Mouse (Mus musculus) small intestine, adult 2 months (tissue): ENCODE results near the gene Polr2a. TPM values are rescaled to one million over a fixed set of nuclear protein-coding genes. Genes with fewer than 3 reads are reported as not detected.

Source experiments
- H3K27ac ChIP-seq: fragments of 200-500 bp; 2 replicates; pipeline ENCODE4 v1.5.1; 2012; ENCODE audit warnings: low read depth, low read length, control low read depth, inconsistent platforms; ENCODE audit not compliant: insufficient read depth
- H3K27me3 ChIP-seq: fragments of 200-500 bp; 2 replicates; pipeline ENCODE4 v1.6.1; 2012; ENCODE audit warnings: mild to moderate bottlenecking, moderate library complexity, low read length, inconsistent platforms; ENCODE audit not compliant: control insufficient read depth, insufficient read depth
- H3K36me3 ChIP-seq: fragments of 200-500 bp; 2 replicates; pipeline ENCODE4 v1.6.1; 2012; ENCODE audit warnings: mild to moderate bottlenecking, low read length, control low read depth, inconsistent platforms; ENCODE audit not compliant: control insufficient read depth, insufficient read depth
- H3K4me1 ChIP-seq: fragments of 200-500 bp; 2 replicates; pipeline ENCODE4 v1.6.1; 2012; ENCODE audit warnings: low read length, inconsistent platforms, mixed read lengths; ENCODE audit not compliant: control insufficient read depth, insufficient read depth, insufficient read length
- H3K4me3 ChIP-seq: fragments of 200-500 bp; 2 replicates; pipeline ENCODE4 v1.5.1; 2012; ENCODE audit warnings: low read depth, mild to moderate bottlenecking, control low read depth, inconsistent platforms, low read length, moderate library complexity
- CTCF ChIP-seq: fragments of 200-500 bp; IDR thresholded peaks from 2 replicates; pipeline ENCODE4 v1.5.1; 2012; ENCODE audit warnings: low read depth, mild to moderate bottlenecking, control low read depth, inconsistent platforms, low read length, moderate library complexity, mixed read lengths; ENCODE audit not compliant: insufficient replicate concordance, insufficient read length; ENCODE audit errors: extremely low read depth
- POLR2A ChIP-seq: fragments of 200-500 bp; IDR thresholded peaks from 2 replicates; pipeline ENCODE4 v1.6.1; 2012; ENCODE audit warnings: low read depth, mild to moderate bottlenecking, control low read depth, inconsistent platforms, low read length, moderate library complexity
- WGBS: fragments of 180-500 bp; shearing (Covaris S2); methylation state at CpG from one replicate; pipeline ENCODE4 v1.1.7; 2018; 5-methylcytosine and 5-hydroxymethylcytosine counted together
- polyA plus RNA-seq: library from polyadenylated mRNA; depleted of rRNA; stranded (reverse); fragments of >200 nt; gene quantifications from 2 replicates; pipeline ENCODE4 v1.2.3, GENCODE M21; 2012

Gene Polr2a
- polyA plus RNA-seq, 1 experiment, result 62.3 TPM

DNA sequence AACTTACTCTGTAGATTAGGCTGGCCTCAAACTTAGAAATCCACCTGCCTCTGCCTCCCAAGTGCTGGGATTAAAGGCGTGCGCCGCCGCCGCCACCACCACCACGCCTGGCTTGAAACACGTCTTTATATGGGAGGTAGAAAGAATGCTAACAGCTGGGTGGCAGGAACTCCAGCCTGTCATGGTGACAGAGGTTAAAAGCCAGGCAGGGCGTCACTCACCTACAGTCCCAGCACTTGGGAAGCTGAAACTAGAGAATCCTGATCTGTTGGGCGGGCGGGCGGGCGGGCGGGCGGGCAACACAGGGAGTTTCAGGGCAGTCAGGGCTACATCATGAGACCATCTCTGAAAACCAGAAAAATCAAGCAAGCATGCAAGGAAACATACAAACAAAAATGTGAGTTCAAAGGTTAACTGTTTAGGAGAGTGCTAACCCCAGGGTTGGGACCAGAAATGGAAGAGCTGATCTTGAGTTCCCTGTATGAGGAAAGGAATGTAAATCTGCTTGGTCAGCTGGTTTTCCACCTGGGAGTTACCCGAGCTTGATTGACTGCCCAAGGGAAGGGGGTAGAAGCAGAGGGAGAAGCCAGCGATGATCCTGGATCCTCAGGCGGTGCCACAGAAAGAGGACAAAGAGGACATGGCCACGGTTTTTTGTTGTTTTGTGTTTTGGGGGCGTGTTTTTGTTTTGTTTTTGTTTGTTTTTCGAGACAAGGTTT, 45.3 kb downstream of the Polr2a start:
- Histone ChIP-seq H3K4me3 (no peak overlapping the region), H3K27ac (no peak overlapping the region), H3K27me3 (no peaks in the 10 kb centered on the region), H3K4me1 (no peaks in the 10 kb centered on the region), H3K36me3 (no peaks in the 10 kb centered on the region)
- WGBS, result 86% methylated on average over 20 of the region's 20 CpGs
- TF ChIP-seq CTCF (no peak), POLR2A (no peak)

DNA sequence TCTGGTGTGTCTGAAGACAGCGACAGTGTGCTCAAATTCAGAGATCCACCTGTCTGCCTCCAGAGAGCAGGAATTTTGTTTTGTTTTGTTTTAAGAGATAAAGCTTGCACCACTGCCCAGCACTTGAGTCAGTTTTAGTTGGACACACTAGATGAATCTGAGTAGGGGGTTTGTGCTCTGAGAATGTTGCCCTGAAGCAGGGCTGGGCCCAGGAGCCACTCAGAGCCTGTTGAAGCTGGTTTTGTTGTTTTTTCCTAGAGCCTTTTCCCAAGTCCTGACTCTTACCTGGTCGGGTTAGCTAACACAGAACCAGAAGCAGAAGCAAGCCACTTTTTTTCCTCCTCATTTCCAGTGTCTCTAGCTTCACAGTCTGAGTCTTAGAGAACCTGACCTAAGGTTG, 47.4 kb downstream of the Polr2a start:
- Histone ChIP-seq H3K4me3 (no peak overlapping the region), H3K4me1 (peaks cover 7% of the 10 kb centered on the region; the same call in 1 of the 2 replicates), H3K27me3 (no peaks in the 10 kb centered on the region), H3K36me3 (no peaks in the 10 kb centered on the region), H3K27ac (no peak overlapping the region)
- no peak for TF ChIP-seq POLR2A
- TF ChIP-seq CTCF, result no peak
- WGBS, result 79% methylated on average over 2 of the region's 2 CpGs

DNA sequence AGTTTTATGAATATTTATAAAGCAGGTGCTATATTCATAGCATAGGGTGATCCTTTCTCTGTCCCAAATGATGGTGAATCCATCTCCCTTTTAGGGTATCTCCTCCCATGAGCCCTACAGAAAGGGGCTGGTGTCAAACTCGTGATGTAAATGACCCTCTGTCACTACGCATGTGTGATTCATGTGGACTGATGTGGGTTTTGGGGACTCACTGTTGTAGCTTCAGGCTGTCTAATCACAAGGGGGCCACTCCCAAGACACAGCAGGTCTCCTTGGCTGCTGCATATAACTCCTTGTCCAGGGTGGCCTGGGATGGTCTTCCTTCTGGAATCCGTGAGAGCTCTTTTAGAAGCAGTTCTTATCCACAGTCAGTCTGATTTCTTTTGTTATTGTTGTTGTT, 48.0 kb downstream of the Polr2a start:
- WGBS, result 77% methylated on average over 3 of the region's 3 CpGs
- no peaks in the 10 kb centered on the region for H3K27me3 ChIP-seq
- TF ChIP-seq POLR2A, result no peak
- no peak for TF ChIP-seq CTCF
- H3K27ac ChIP-seq, result no peak overlapping the region
- no peak overlapping the region for H3K4me3 ChIP-seq
- H3K4me1 ChIP-seq, result peaks cover 7% of the 10 kb centered on the region; the same call in 1 of the 2 replicates
- H3K36me3 ChIP-seq, result no peaks in the 10 kb centered on the region

DNA sequence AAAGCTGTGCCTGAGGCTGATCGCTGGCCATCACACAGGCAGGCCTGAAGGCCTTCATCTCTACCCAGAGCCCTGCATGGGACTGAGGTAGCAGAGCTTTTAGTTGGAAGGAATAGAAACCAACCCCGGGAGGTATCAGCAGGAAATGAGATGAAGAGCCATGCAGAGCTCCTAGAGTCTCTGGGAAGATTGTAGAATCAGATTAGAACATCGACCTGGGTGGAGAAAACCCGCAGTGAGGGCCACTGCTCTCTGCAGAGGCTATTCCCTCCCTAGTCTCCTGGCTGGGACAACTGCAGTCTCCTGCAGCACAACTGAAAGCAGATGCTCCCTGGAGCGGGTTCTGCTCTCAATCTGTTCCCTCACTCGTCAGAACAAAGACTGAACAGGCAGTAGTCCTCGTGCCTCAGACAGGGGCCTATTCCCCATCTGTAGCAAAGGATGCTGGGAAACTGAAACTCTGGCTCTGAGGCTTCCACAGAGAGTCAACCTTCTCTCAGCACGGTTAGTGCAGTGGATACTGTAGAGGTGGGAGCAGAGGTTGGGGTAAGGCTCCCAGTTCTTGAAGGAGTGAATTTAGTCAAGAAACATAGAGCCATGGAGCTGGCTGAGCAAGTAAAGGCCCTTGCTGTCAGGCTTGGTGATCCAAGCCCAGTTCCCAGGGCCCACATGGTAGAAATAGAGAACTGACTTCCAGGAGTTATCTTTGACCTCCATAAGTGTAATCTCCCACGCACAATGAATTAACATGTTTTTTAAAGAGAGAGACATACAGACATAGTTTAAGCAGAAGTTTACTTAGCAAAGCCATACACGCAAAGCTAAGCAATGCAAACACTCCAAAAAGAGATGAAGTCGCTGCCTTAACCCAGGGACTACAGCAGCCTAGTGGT, 48.6 kb downstream of the Polr2a start:
- peaks cover 7% of the 10 kb centered on the region; the same call in 1 of the 2 replicates for H3K4me1 ChIP-seq
- 71% methylated on average over 11 of the region's 11 CpGs for WGBS
- TF ChIP-seq POLR2A, result no peak
- no peak for TF ChIP-seq CTCF
- no peaks in the 10 kb centered on the region for H3K36me3 ChIP-seq
- H3K27me3 ChIP-seq, result no peaks in the 10 kb centered on the region
- H3K27ac ChIP-seq, result no peak overlapping the region
- H3K4me3 ChIP-seq, result no peak overlapping the region

DNA sequence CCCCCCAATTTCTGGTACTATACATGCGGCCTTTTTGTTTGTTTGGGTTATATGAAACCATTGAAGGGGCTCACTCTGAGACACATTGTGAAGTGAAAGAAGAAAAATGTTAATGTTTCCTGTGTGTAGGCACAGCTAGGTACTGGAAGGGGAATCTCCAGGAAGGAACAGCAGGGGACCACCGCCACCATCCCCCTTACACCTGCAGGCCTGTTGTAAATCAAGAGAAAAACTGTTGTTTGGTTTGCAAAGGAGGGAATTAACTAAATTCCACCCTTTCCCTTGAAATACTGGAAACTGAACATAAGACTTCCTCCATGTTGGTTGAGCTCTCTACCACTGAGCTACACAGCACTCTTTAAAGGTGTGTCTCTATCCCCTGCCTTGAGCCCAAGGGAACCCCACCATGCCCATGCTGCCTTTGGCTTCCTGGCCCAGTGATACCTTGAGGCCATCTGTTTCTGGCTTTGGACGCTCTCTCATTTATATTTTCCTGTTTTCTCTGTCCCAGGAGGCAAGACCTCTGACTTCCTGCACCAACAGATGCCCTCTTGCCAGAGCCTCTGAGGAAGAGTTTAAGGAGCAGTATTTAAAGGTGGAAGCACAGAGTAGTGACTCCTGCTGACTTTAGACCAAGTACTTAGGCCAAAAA, 49.7 kb downstream of the Polr2a start:
- no peak overlapping the region for H3K4me3 ChIP-seq
- no peaks in the 10 kb centered on the region for H3K27me3 ChIP-seq
- no peak overlapping the region for H3K27ac ChIP-seq
- 90% methylated on average over 3 of the region's 3 CpGs for WGBS
- no peaks in the 10 kb centered on the region for H3K36me3 ChIP-seq
- H3K4me1 ChIP-seq, result peaks cover 10% of the 10 kb centered on the region
- TF ChIP-seq POLR2A, result no peak
- TF ChIP-seq CTCF, result no peak

DNA sequence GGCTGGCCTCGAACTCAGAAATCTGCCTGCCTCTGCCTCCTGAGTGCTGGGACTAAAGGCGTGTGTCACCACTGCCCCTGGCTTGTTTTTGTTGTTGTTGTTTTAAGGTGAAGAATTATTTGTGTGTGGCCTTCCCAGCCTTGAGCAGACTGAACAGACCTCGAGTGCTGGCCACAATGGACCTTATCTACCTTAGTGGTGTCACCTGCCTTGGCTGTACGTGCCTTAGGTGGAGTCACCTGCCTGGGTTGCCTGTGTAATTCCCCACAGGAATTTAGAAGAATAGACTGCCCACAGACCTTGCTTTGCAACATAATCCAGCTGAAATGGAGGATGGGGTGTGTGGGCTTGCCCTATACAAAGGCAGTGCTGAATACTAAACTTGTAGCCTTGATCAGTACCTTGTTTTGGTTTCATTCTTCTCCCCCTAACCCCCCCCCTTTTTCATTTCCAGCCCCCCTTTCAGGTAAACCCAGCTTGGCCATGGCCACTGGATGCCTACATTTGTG, 50.5 kb downstream of the Polr2a start:
- Histone ChIP-seq H3K4me3 (no peak overlapping the region), H3K27ac (no peak overlapping the region), H3K4me1 (peaks cover 10% of the 10 kb centered on the region), H3K27me3 (no peaks in the 10 kb centered on the region), H3K36me3 (no peaks in the 10 kb centered on the region)
- 78% methylated on average over 4 of the region's 4 CpGs for whole genome bisulfite sequencing
- no peak for TF ChIP-seq CTCF
- no peak for TF ChIP-seq POLR2A
